ENCODE assay signal across 8 mouse cellular contexts in the genomic region with DNA sequence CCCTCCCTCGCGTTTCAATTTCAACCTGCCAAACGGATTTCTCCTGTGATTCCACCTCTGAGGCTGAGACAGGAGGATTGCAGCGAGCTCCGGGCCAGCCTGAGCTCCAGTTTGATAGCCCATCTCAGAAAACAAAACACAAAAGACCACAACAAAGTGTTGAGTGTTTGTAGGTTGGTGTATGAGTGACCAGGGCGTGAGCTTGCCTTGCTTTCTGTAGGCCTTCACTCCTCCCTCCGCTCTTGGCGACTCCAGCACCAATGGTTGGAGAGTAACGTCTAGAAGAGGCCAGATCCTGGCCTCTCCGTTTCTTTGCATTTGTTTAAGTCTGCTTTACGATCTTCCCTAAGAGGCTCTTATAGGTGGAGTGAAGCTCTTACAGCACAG. TPM values are rescaled to one million over a fixed set of nuclear protein-coding genes. Genes with fewer than 3 reads are reported as not detected.
DNase-seq lines count a peak whose midpoint lies in the region; ATAC-seq and TF ChIP-seq lines count a peak whose summit lies in the region.

No protein-coding gene starts in this region.

- H3K79me2 ChIP-seq in heart, adult 2 months (replicated peaks; ENCODE audit: control insufficient read depth, insufficient read depth, low read length) = no peaks in the 10 kb centered on the region

- no peak for DNase-seq in heart, adult 2 months
- no peak for DNase-seq in heart, postnatal 25 days (ENCODE audit: low spot score)
- DNase-seq in heart, postnatal 0 days (ENCODE audit: low spot score) = no peak
- DNase-seq in c-Kit-positive CD71-positive TER-119-positive erythroid progenitor cells, embryonic 14.5 days (ENCODE audit: low spot score) = no peak

- no peak for TF ChIP-seq CTCF in heart, adult 2 months (IDR thresholded peaks at IDR 0.05)
- TF ChIP-seq CTCF in bone marrow, adult 2 months (IDR thresholded peaks at IDR 0.05; ENCODE audit: control insufficient read depth, insufficient read depth, low read length) = no peak
- TF ChIP-seq CTCF in heart, postnatal 0 days (IDR thresholded peaks at IDR 0.05; ENCODE audit: low read depth) = no peak

- H3K4me2 ChIP-seq in heart, postnatal 0 days (ENCODE audit: low read depth, low read length) = peak overlapping the region; percentile 95
- H3K4me2 ChIP-seq in limb, embryonic 12.5 days = peak overlapping the region; percentile 63
- H3K4me2 ChIP-seq in neural tube, embryonic 14.5 days (ENCODE audit: low read depth, low read length) = peak overlapping the region; percentile 74

- 13% methylated on average over 11 of the region's 11 CpGs for WGBS in heart, adult 2 months
- WGBS in bone marrow, adult 2 months = 15% methylated on average over 11 of the region's 11 CpGs
- 19% methylated on average over 11 of the region's 11 CpGs for WGBS in heart, postnatal 0 days
- WGBS in limb, embryonic 12.5 days = 39% methylated on average over 11 of the region's 11 CpGs
- WGBS in neural tube, embryonic 14.5 days = 36% methylated on average over 11 of the region's 11 CpGs

- TF ChIP-seq POLR2A in heart, adult 2 months (IDR thresholded peaks at IDR 0.05; ENCODE audit: insufficient read depth, low read depth, low read length) = no peak
- no peak for TF ChIP-seq POLR2A in bone marrow, adult 2 months (IDR thresholded peaks at IDR 0.05; ENCODE audit: borderline replicate concordance, control insufficient read depth, low read depth, low read length)

- no peak for ATAC-seq in heart, postnatal 0 days (ENCODE audit: insufficient read depth, low read depth)
- no peak for ATAC-seq in limb, embryonic 12.5 days (ENCODE audit: insufficient number of reproducible peaks, insufficient read depth, low FRiP score, low TSS enrichment, low read depth)
- ATAC-seq in neural tube, embryonic 14.5 days (ENCODE audit: low read depth) = no peak
- no peak for ATAC-seq in cerebellum, adult (ENCODE audit: insufficient number of reproducible peaks, low FRiP score, low TSS enrichment)

- peak overlapping the region; percentile 93 for H3K27ac ChIP-seq in heart, adult 2 months
- no peak overlapping the region; the same call in 1 of the 2 replicates for H3K27ac ChIP-seq in bone marrow, adult 2 months (ENCODE audit: control insufficient read depth, insufficient read depth, low read depth, low read length, poor library complexity)
- H3K27ac ChIP-seq in heart, postnatal 0 days (ENCODE audit: low read depth) = peak overlapping the region; percentile 91
- peak overlapping the region; percentile 92 for H3K27ac ChIP-seq in limb, embryonic 12.5 days
- H3K27ac ChIP-seq in neural tube, embryonic 14.5 days (ENCODE audit: low read depth, low read length) = no peak overlapping the region

- no peaks in the 10 kb centered on the region; the same call in 1 of the 2 replicates for H3K36me3 ChIP-seq in heart, adult 2 months (ENCODE audit: control insufficient read depth, insufficient read depth, low read length)
- H3K36me3 ChIP-seq in heart, postnatal 0 days (replicated peaks; ENCODE audit: control insufficient read depth, insufficient read depth, low read length) = no peaks in the 10 kb centered on the region
- H3K36me3 ChIP-seq in limb, embryonic 12.5 days = no peaks in the 10 kb centered on the region; the same call in 1 of the 2 replicates
- no peaks in the 10 kb centered on the region for H3K36me3 ChIP-seq in neural tube, embryonic 14.5 days (ENCODE audit: control insufficient read depth, insufficient read depth, low read length)

- H3K27me3 ChIP-seq in heart, adult 2 months (ENCODE audit: control insufficient read depth, insufficient read depth, low read length) = no peaks in the 10 kb centered on the region
- H3K27me3 ChIP-seq in heart, postnatal 0 days (ENCODE audit: control insufficient read depth, insufficient read depth, low read length) = no peaks in the 10 kb centered on the region
- no peaks in the 10 kb centered on the region for H3K27me3 ChIP-seq in limb, embryonic 12.5 days
- no peaks in the 10 kb centered on the region for H3K27me3 ChIP-seq in neural tube, embryonic 14.5 days (ENCODE audit: control insufficient read depth, insufficient read depth, low read length)

- H3K9ac ChIP-seq in heart, adult 2 months (ENCODE audit: low read depth, low read length) = peak overlapping the region; percentile 83
- peak overlapping the region; percentile 87 for H3K9ac ChIP-seq in heart, postnatal 0 days (replicated peaks; ENCODE audit: low read depth, low read length)
- H3K9ac ChIP-seq in limb, embryonic 12.5 days (replicated peaks) = peak overlapping the region; percentile 86
- H3K9ac ChIP-seq in neural tube, embryonic 14.5 days (replicated peaks; ENCODE audit: low read depth, low read length) = peak overlapping the region; percentile 83

- TF ChIP-seq EP300 in heart, adult 2 months (IDR thresholded peaks at IDR 0.05; ENCODE audit: insufficient read depth, low read depth, low read length) = no peak
- no peak for TF ChIP-seq EP300 in heart, postnatal 0 days (IDR thresholded peaks at IDR 0.05; ENCODE audit: low read depth)

- intact Hi-C loops in heart, adult 2 months (cut with DNase I) = loop anchor here (2.0 to 5.0 kb wide), 2 partner anchors 66 to 79 kb away; a partner anchor contains a TSS
- intact Hi-C loops in heart, postnatal 25 days (cut with DNase I) = no loop called here

- H3K4me3 ChIP-seq in heart, adult 2 months = peak overlapping the region; percentile 87
- peak overlapping the region; percentile 77 for H3K4me3 ChIP-seq in bone marrow, adult 2 months (replicated peaks; ENCODE audit: control insufficient read depth, low read depth, low read length)
- H3K4me3 ChIP-seq in heart, postnatal 0 days (ENCODE audit: low read depth, low read length) = peak overlapping the region; percentile 80
- peak overlapping the region; percentile 74 for H3K4me3 ChIP-seq in limb, embryonic 12.5 days (replicated peaks)
- peak overlapping the region; percentile 69 for H3K4me3 ChIP-seq in neural tube, embryonic 14.5 days (ENCODE audit: low read depth, low read length)

- H3K4me1 ChIP-seq in heart, adult 2 months (ENCODE audit: control insufficient read depth, insufficient read depth, low read length) = peaks cover 3% of the 10 kb centered on the region
- peaks cover 1% of the 10 kb centered on the region; the same call in 1 of the 2 replicates for H3K4me1 ChIP-seq in bone marrow, adult 2 months (ENCODE audit: control insufficient read depth, insufficient read depth, low read length)
- peaks cover 10% of the 10 kb centered on the region for H3K4me1 ChIP-seq in heart, postnatal 0 days (ENCODE audit: control insufficient read depth, insufficient read depth)
- H3K4me1 ChIP-seq in limb, embryonic 12.5 days (replicated peaks) = peaks cover 6% of the 10 kb centered on the region
- peaks cover 8% of the 10 kb centered on the region; the same call in 1 of the 2 replicates for H3K4me1 ChIP-seq in neural tube, embryonic 14.5 days (ENCODE audit: control insufficient read depth, insufficient read depth, low read length)

- no peaks in the 10 kb centered on the region for H3K9me3 ChIP-seq in heart, postnatal 0 days (replicated peaks; ENCODE audit: control insufficient read depth, low read length)
- H3K9me3 ChIP-seq in limb, embryonic 12.5 days = no peaks in the 10 kb centered on the region
- no peaks in the 10 kb centered on the region for H3K9me3 ChIP-seq in neural tube, embryonic 14.5 days (ENCODE audit: control insufficient read depth, low read length)

RNA-seq across cellular contexts. Expression of a gene that starts 0.6 kb away (rescaled TPM):
- 10 to 100 TPM; 14.6 to 18.0 TPM for total RNA-seq in heart, adult 2 months (2021)
- 9.7 and 12.2 TPM in 2 replicates for polyA plus RNA-seq in heart, adult 2 months (2012; rRNA removed)
- total RNA-seq in heart, postnatal 25 days (2021) = 10 to 100 TPM; 14.8 to 16.2 TPM
- polyA plus RNA-seq in bone marrow, adult 2 months (2011; ENCODE audit: insufficient read depth, insufficient read length, low replicate concordance, missing spikeins) = 19.5 and 20.1 TPM in 2 replicates
- total RNA-seq in heart, postnatal 0 days (2014; rRNA removed; ENCODE audit: low replicate concordance) = 39.5 and 41.7 TPM in 2 replicates
- 24.9 and 27.3 TPM in 2 replicates for polyA plus RNA-seq in heart, postnatal 0 days (2015; fragmentation: Nextera tagmentation; extraction: Ambion mirVana)
- 34.1 and 34.4 TPM in 2 replicates for polyA plus RNA-seq in limb, embryonic 12.5 days (2016; fragmentation: Nextera tagmentation; extraction: Ambion mirVana)
- polyA plus RNA-seq in neural tube, embryonic 14.5 days (2014; fragmentation: Nextera tagmentation; extraction: Ambion mirVana) = 31.8 and 35.5 TPM in 2 replicates

RNA-seq across cellular contexts. Expression of a gene that starts 0.8 kb away (rescaled TPM):
- 10 to 100 TPM; 43.0 to 50.5 TPM for total RNA-seq in heart, adult 2 months (2021)
- 39.4 and 77.7 TPM in 2 replicates for polyA plus RNA-seq in heart, adult 2 months (2012; rRNA removed)
- total RNA-seq in heart, postnatal 25 days (2021) = 10 to 100 TPM; 46.8 to 52.4 TPM
- 30.1 and 31.3 TPM in 2 replicates for polyA plus RNA-seq in bone marrow, adult 2 months (2011; ENCODE audit: insufficient read depth, insufficient read length, low replicate concordance, missing spikeins)
- 85.9 and 86.8 TPM in 2 replicates for total RNA-seq in heart, postnatal 0 days (2014; rRNA removed; ENCODE audit: low replicate concordance)
- polyA plus RNA-seq in heart, postnatal 0 days (2015; fragmentation: Nextera tagmentation; extraction: Ambion mirVana) = 139 and 145 TPM in 2 replicates
- 140 and 145 TPM in 2 replicates for polyA plus RNA-seq in limb, embryonic 12.5 days (2016; fragmentation: Nextera tagmentation; extraction: Ambion mirVana)
- 119 and 122 TPM in 2 replicates for polyA plus RNA-seq in neural tube, embryonic 14.5 days (2014; fragmentation: Nextera tagmentation; extraction: Ambion mirVana)

Comparison
In these comparisons a context has a peak if more than half of its experiments do, and no peak if none do; other contexts are left out.
1. H3K27ac ChIP-seq: peak in heart, adult 2 months (single experiment), heart, postnatal 0 days (single experiment) and limb, embryonic 12.5 days (single experiment); none in bone marrow, adult 2 months (single experiment) and neural tube, embryonic 14.5 days (single experiment).
2. Peak in every context shown above with its lines, with median percentiles within 50 percentile points of each other: H3K4me3 ChIP-seq, H3K9ac ChIP-seq and H3K4me2 ChIP-seq.